ENCODE assay signal across 15 mouse cellular contexts in the genomic region with DNA sequence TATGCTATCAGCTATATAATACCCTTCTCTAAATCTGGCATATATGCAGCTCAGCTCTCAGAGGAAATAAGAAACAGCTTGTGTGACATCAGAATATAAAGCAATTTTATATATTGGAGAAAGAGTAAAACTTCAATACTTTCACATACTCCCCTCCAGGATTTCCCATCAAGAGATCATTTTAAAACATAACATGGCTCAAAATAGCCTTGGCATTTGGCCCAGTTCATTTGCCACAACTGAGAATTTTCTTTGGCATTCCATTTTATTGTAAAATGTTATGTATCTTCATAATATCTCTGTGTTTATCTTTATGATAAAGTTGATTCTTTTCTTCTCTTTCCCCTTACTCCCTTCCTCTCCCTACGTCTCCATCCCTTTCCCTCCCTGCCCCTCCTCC. TPM values are rescaled to one million over a fixed set of nuclear protein-coding genes. Genes with fewer than 3 reads are reported as not detected.
"Had no signal": no experiment of that assay in that cellular context is flagged by ENCODE, and none has a peak within 500 bp of the region (broad histone marks: within the 10 kb centered on the region; RNA-seq: fewer than 3 reads in every experiment).

No protein-coding gene starts in this region.

- H3K9ac ChIP-seq: intestine, embryonic 15.5 days; kidney, embryonic 15.5 days; limb, embryonic 12.5 days; liver, embryonic 13.5 days; liver, postnatal 0 days; midbrain, embryonic 13.5 days; neural tube, embryonic 15.5 days had no signal

- H3K36me3 ChIP-seq: intestine, embryonic 15.5 days; kidney, embryonic 15.5 days; limb, embryonic 12.5 days; liver, embryonic 13.5 days; midbrain, embryonic 13.5 days; neural tube, embryonic 15.5 days had no signal

- H3K4me1 ChIP-seq: intestine, embryonic 15.5 days; kidney, embryonic 15.5 days; limb, embryonic 12.5 days; liver, embryonic 13.5 days; midbrain, embryonic 13.5 days; neural tube, embryonic 15.5 days had no signal

- H3K27ac ChIP-seq: intestine, embryonic 15.5 days; kidney, embryonic 15.5 days; limb, embryonic 12.5 days; liver, embryonic 13.5 days; midbrain, embryonic 13.5 days; neural tube, embryonic 15.5 days had no signal

- H3K4me3 ChIP-seq: intestine, embryonic 15.5 days; kidney, embryonic 15.5 days; limb, embryonic 12.5 days; liver, embryonic 13.5 days; midbrain, embryonic 13.5 days; neural tube, embryonic 15.5 days had no signal

- H3K27me3 ChIP-seq: intestine, embryonic 15.5 days; kidney, embryonic 15.5 days; limb, embryonic 12.5 days; liver, embryonic 13.5 days; midbrain, embryonic 13.5 days; neural tube, embryonic 15.5 days had no signal

- H3K4me2 ChIP-seq: intestine, embryonic 15.5 days; kidney, embryonic 15.5 days; limb, embryonic 12.5 days; liver, embryonic 13.5 days; midbrain, embryonic 13.5 days; neural tube, embryonic 15.5 days had no signal

- H3K9me3 ChIP-seq: intestine, embryonic 15.5 days; kidney, embryonic 15.5 days; limb, embryonic 12.5 days; liver, embryonic 13.5 days; neural tube, embryonic 15.5 days had no signal

- DNase-seq: kidney, adult 18-20 months; kidney, postnatal 25 days; liver; liver, embryonic 13.5 days; liver, postnatal 0 days; lung, postnatal 36 days; right cerebral cortex, adult 18-20 months; thymus, postnatal 36 days had no signal

- ATAC-seq: intestine, embryonic 15.5 days; liver, postnatal 0 days; midbrain, embryonic 13.5 days had no signal

RNA-seq across cellular contexts. Expression of gene Ccdc190, which starts 32.8 kb away (rescaled TPM):
- total RNA-seq: megakaryocyte progenitor cell, adult 5-6 weeks had no signal
- polyA plus RNA-seq: intestine, embryonic 15.5 days; kidney, embryonic 15.5 days; limb, embryonic 12.5 days; liver, embryonic 13.5 days; liver, postnatal 0 days; small intestine, adult 2 months had no signal
